Mouse (Mus musculus) cerebellum, postnatal 4 days (tissue): Measurements from ENCODE around the gene Tfip11.

Experiments
- DNase-seq, 2 experiments: peaks; one replicate each; pipeline ENCODE4 v3.0.0; 2022; ENCODE audit warnings: low spot score in 2 of 2, mixed read lengths in 1 of 2

The Tfip11 gene

DNA sequence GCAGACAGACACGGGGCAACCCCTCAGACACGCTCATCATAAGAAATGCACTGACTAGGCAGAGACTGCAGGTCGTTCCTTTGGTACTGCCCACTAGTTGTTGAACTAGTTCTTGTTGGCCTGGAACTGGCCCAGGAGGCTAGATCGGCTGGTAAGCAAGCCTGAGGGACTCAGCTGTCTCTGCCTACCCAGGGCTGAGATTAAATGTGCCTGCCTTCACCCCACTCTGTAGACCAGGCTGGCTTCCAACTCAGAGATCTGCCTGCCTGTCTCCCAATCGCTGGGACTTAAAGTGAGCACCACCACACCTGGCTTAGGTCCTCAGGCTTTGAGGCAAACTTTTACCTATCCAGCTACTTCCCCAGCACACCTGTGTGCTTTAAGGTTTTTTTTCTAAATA, 5.8 kb upstream of the Tfip11 start:
- no peak for DNase-seq

DNA sequence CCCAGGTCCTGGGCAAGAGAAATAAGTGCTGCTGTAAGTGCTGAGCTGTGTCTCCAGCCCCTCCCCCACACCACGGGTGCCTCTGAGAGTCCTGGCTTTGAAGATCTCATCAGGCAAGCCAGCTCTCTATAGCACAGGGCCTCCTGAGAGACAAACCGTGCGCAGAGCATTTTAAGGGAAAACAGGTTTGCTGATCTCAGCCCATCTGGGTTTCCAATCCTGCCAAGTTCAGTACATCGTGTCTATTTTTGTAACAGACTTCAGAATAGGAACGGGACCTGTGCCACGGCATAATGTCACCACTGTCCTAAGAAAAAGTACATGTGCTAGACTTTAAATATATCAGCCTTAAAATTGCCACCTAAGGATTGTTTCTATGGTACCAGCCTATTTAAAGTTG, 5.2 kb upstream of the Tfip11 start:
- no peak for DNase-seq

DNA sequence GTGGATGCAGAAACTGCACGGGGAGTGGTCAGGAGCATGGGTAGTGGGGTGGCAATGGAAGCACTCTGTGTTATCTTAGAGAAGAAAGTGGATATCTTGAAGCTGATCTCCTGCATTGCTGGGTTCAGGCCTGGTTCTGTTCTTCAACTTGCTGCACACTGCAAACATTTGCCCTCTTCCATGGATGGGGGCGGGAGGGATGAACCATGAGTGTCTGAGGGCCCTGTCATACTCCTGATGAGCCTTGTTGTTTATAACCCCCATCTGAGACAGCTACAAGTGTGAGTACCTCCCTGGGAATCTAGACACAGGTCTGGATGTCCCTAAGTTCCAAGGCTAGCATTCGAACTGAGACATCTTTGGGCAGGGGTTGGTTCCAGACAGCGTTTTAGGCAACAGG, 4.8 kb upstream of the Tfip11 start:
- DNase-seq, result no peak

DNA sequence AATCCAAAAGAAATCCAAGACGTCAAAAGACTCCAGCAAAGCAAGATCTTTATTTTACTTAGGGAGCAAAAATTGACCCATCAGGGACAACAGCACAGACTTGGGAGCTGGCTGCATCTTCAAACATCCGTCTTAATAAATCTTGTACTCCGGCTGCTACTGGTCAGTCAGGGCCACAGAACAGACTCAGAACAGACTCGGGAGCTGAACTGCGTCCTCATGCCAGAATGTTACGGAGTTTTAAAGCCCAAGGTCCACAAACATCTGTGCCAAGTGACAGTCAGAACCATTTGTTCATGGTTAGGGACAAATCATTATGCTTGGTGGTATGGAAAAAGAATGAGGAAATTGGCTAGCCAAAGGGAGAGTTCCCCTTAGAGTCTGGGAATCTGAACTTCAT, 2.9 kb upstream of the Tfip11 start:
- no peak for DNase-seq

DNA sequence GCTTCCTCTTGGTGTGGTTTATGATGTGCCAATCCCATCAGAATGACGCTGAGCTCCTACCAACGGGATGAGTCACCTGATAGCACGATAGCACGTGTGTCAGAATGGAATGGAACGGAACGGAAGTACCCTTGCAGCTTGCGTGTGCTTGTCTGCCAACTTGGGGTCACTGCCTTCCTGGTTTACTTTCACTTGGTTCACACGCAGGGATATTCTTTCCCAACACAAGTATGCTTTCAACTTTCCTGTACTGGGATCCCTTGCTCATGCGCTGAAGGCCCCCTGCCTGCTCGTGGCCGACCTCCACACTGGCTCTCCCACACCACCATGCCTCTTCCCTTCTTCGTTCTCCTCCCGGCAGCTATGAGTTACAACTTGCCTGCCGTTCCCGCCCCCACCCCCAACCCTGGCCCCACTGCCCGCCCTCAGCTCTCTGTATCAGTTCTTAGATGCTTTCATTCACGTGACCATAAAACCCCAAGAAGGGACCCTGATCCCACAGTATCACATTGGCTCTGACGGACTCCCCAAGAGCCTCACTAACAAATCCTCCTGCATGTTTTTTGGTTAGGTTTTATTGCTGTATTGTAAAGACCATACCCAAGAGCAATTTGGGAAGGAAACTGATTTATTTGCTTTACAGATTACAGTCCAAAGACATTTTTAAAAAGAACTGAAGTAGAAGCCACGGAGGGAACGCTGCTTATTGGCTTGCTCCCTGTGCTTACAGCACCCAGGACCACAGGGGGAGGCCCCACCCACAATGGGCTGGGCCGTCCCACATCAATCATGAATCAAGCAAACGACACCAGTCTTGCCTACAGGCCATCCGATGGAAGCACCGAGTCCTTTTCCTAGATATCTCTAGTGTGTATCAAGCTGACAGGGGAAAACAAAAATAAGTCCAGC, 1.3 kb upstream of the Tfip11 start:
- no peak for DNase-seq

DNA sequence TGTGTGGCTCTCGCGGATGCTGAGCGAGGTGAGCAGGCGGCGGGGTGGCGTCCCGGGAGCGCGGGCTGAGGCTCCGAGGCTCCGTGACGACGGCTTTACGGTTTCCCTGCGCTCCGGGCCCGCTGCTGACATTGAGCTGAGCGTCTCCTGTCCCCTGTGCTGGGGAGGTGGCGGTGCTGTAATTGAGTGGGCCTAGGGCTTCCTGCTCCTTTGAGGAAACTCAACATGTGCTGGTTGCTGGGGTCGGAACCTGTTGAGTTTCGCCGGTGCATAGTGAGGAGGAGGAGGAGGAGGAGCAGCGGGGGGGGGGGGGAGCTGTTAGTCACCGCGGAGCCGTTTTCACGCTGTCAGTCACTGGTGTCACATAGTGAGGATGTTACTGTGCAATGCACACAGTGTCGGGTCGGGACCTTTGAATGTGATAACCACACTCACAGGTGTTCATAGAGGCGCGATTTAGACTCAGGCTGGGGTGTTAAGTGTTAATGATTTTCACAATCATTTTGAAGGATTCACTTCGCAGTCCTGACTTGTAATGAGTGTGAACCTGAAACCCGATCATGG, 370 bp downstream of the Tfip11 start:
- no peak for DNase-seq

DNA sequence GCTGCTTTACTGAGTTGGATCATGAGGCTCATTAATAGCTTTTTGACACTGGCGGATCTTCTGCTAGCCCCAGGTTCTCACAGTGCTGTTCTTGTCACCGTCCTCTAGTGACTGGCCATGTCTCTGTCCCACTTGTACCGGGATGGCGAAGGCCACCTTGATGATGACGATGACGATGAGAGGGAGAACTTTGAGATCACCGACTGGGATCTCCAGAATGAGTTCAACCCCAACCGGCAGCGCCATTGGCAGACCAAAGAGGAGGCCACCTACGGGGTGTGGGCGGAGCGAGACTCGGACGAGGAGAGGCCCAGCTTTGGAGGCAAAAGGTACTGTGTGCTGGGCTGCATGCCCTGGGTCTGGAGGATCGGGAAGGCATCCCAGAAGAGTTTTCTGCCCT, 1.7 kb downstream of the Tfip11 start:
- DNase-seq, result no peak

DNA sequence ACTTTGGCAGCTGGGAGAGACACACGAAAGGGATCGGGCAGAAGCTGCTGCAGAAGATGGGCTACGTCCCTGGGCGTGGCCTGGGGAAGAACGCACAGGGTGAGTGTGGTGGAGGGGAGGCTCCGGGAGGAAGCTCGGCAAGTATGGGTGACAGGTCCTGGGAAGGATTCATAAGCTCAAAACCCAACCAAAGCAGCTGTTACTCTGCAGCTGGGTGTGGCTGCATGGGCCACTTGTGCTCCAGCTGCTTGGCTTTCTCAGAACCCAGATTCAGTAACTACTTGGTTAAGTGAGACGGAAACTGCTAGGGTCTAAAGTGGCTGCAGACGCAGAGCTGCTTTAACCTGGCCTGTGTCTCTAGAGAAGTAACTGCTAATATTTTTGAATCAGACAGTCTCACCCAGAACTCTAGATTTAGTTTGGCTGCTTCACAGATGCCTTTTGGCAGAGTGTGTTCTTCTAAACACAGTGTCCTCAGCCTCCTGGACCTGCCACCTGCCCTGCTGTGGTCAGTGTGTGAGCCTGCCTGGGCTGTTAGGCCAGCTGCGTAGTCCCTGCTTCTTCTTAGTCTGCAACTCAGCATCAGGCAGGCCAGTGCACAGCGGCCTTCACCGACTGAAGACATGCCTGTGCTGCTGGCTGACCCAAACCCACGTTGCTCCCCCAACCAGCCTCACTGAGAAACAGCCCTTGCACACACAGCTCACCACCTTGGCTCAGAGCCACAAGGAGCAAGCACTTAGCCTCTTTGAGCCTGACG, 3.8 kb downstream of the Tfip11 start:
- DNase-seq, result no peak

DNA sequence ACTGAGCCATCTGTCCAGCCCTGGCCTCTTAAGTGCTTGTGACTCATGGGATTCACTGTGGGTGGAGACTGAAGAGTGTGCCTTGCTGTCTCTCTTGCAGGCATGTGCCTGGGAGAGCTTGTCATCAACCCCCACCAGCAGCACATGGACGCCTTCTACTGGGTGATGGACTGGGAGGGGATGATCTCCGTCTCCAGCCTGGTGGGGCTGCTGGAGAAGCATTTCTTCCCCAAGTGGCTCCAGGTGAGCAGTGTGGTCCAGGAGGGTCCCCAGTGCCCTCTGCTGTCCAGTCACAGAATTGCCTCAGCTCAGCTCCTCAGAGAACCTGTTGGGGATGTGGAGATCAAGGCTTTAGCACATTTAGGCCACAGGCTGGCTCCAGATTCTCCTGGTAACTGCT, 9.3 kb downstream of the Tfip11 start:
- DNase-seq, result peak in 1 of 2 experiments; percentile 59

DNA sequence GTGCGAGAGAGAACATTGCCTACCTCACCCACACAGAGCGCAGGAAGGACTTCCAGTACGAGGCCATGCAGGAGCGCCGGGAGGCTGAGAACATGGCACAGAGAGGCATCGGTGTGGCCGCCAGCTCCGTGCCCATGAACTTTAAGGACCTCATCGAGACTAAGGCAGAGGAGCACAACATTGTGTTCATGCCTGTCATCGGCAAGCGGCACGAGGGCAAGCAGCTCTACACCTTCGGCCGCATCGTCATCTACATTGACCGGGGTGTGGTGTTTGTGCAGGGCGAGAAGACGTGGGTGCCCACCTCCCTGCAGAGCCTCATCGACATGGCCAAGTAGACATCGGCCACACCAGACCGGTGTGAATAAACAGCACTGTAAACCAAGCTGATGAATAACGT, 10.8 kb downstream of the Tfip11 start:
- DNase-seq, result no peak

DNA sequence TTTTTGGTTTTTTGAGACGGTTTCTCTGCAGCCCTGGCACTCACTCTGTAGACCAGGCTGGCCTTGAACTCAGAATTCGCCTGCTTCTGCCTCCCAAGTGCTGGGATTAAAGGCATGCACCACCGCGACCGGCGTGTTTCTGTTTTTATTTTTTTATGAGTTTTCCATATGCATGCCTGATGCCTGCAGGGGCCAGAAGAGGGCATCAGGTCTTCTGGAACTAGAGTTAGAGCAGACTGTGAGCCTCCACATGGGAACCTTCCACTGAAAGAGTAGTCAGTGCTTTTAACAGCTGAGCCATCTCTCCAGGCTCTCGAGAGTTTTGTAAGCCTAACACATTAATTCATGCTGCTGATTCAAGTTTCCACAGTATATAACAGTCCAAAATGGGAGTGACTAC, 13.1 kb downstream of the Tfip11 start:
- no peak for DNase-seq

DNA sequence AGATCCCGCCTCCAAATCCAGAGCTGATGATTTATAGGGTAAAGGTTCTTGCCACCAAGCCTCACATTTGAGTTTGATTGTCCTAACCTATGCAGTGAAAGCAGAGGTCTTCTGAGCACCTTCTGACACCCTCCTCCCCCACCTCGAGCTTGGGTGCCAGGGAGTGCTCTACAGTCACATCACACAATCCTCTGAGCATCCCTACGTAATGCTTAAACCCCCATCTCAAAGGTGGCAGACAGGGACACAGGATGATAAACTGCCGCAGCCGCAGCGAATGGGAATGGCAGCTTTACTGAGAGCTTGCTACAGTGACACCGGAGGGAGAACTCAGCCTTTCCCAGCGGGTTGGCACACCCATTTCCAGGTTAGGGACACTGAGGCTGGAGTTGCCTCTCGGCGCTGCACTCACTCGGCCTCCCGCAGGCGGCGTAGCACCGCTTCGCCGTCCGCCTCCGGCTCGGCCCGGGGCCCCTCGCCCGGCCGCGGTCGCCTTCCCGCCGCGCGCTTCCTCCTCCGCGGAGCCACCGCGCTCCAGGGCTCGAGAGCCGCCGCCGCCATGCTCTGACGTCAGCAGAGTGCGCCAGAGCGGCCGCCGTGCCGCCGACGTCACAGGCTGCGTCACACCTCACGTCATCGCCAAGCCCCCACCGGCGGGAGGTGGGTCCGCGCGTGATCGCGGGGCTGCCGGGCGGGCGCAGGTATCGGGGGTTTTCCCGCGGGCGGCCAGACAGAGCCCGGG, 16.5 kb downstream of the Tfip11 start, which contains the start of the genes Srrd and Hps4:
Gene Srrd, minus strand, starts transcription at position 578 of the 742 bp plus-strand sequence.
Gene Hps4, plus strand, starts transcription at position 621 of the 742 bp plus-strand sequence.
- peak; percentile 88 to 95 for DNase-seq

DNA sequence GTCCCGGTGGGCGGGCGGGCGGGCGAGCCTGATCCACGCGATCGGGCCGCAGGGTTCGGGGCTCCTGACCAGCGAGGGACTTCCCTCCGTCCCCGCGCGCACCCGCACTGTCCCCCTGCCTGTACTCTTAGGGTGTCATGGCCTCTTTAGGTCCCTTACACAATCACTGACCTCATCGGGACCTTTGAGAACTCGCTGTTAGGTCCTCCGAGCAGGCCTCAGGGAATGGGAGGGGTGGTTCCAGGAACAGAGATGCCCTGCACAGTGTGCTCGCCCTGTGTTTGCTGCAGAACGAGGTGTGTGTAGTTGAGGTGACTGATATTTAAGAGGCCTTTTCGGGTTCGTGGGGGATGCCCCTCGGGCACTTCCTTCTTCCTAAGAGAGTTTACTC, 17.0 kb downstream of the Tfip11 start:
- no peak for DNase-seq

DNA sequence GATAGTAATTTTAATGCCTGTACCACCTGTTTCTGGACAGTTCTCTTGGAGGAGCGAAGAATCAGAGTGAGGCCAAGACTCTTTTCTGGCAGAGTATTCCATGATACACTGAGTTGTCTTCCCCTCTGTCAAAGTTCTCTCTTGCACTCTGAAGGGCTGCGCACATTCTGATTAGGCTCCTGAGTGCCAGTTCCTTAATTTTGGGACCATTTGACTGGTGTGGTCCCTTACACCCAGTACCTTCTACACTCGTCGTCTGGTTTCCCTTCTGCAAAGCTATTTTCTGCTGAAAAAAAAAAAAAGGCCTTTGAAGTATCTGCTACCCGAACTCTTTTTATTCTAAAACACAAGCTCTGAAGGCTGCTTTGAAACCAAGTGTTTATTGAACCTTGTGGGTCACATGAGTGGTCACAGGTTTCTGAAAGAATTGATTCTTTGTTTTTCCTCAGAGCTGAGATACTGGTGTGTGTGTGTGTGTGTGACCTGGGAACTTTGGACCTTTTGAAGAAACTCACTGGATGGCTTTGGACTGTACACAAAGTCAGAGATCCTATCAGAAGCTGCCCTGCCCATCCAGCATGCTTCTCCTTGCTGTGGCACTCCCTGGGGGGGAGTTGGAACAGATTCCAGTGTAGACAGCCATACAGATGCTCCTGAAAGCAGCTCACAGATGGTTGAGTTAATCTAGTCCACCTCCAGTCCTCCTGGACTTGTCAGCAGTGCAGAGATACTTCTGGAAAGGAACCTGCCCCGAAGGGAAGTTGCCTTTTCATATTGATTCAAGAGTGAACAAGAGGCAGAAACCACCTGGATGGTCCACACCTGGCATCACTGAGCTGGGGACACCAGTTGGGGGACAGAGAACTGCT, 18.2 kb downstream of the Tfip11 start:
- DNase-seq, result no peak

DNA sequence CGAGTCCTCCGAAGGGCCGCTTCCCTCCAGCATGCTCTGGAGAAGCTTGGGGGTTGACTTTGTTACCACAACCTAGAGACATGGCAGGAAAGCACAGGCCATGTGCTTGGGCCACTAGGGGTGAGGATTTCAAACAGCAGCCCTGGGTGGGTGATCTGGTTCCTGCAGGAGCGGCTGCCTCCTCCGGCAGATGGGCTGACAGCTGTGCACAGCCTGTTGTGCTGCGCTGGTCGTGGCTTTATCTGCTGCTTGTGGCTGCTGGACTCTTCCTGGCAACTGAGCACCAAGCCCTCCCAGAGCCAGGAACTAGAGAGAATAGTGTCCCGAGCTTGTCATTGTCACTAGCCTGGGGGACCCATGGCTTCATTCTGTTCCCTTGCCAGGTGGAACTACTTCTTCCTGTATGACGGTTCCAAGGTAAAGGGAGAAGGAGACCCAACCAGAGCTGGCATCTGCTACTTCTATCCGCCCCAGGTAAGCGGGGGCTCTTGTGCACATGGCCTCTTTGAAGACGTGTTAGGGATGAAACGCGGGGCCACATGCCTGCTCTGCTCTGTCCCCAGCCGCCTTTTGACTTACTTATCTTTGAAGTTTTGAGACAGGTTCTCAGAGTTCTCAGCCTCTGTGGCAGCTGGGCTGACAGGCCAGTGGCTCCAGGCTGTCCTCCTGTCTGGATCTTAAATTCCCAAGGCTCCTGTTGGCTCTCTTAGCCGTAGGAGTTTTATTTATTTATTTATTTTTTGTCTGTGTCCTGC, 20.2 kb downstream of the Tfip11 start:
- no peak for DNase-seq

DNA sequence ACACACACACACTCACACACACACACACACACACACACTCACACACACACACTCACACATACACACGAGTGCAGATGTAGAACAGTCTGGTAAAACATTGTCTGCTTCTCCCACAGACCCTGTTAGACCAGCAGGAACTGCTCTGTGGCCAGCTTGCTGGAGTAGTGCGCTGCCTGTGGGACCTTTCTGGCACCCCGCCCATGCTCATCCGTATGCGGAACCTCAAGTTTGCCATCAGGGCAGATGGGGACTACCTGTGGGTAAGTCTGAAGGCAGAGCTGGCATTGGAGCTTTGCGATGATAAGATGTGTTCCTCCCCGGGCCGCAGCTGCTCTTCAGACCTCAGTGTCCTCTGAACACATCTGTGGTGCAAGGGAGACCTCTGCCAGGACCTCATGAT, 23.0 kb downstream of the Tfip11 start:
- DNase-seq, result no peak

DNA sequence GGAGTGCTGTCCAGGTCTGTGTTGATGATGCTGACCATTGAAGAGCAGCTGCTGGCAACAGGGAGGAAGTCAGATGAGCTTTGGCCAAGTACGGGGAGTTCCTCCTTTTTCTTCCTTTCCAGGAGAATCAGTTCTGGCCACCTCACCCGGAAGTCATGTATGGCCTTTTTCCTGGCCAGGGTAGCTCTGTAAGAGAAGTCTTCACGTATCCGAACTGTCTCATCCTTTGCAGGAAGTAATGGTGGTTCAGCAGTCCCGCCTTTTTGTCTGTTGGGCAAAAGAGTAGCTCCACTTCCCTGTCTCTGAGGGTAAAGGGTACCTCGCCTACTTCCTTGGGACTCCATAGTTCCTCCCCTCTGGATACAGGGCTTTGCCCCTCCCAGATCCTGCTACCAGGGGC, 29.3 kb downstream of the Tfip11 start:
- no peak for DNase-seq

DNA sequence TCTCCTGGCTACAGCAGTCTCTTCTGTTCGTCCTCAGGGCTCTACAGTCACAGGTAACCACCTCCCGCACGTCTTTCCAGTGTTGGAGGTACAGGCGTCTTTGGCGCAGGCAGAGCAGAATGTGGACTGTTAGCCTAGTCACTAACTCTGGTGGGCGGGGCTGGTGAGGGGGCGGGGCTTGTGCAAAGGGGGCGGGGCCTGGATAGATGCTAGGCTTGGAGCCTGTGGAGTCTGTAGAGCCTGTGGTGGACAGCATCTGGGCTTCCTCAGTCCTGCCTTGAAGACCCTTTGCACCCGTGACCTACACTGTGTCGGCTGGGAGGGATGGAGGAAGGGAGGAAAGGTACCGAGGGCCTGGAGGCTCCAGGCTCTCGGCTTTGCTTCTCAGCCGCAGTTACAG, 29.8 kb downstream of the Tfip11 start, which contains the start of gene Gm6583:
Gene Gm6583, minus strand, starts transcription at position 124 of the 400 bp plus-strand sequence.
- no peak for DNase-seq

DNA sequence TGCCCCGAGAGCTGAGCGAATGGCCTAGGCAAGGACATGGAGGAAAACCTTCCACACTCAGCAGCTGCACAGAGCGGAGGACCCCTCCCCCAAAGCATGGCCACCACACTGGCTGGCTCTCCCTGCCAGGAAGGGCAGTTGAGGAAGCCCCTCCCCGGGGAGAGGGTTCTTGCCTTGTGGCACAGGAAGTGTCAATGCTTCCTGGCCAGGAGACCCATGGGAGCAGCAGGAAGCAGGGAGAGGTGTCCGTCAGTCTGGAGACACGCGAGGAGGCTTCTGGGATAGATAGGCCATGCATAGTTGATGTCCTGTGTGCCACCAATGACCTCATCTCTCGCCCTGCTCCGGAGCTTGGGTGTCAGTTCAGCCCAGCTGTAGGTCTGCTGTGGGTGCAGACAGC, 30.2 kb downstream of the Tfip11 start:
- DNase-seq, result no peak

DNA sequence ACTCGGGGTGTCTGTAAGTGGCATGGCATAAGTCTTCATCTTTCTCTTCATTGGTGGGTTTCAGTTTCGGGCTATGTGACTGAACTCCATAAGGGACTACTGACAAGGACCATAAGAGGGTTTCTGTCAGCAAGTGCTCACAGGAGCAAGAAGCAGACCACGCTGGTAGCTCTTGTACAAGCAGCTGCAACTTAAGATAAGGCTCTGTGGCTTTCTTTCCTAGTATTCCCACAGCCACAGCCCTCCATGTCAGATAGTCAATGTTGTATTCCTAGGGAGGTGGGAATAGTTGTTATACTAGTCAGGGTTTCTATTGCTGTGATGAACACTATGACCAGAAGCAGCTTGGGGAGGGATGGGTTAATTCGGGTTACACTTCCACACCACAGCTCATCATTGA, 33.4 kb downstream of the Tfip11 start:
- no peak for DNase-seq
